Mouse (Mus musculus): ENCODE results near the gene Lurap1. TPM values are rescaled to one million over a fixed set of nuclear protein-coding genes. Genes with fewer than 3 reads are reported as not detected.

Lurap1 gene
- polyA plus RNA-seq, 2 experiments = 0.10 TPM

GRCm38 (mm10) chr4:116175136-116175535, 24.0 kb upstream of the Lurap1 start:
- Histone ChIP-seq H3K4me2 (ENCODE audit: low read depth) (no peak overlapping the region; the same call in 1 of the 2 replicates), H3K4me1 (replicated peaks; ENCODE audit: control insufficient read depth in 2 of 2, insufficient read depth in 2 of 2, low read length in 1 of 2) (peaks cover 18 to 24% of the 10 kb centered on the region in 2 experiments), H3K9me3 (ENCODE audit: control insufficient read depth, low read length) (no peaks in the 10 kb centered on the region), H3K36me3 (replicated peaks; ENCODE audit: control insufficient read depth, insufficient read depth, low read depth) (no peaks in the 10 kb centered on the region), H3K27ac (no peak overlapping the region), H3K27me3 (ENCODE audit: control insufficient read depth, insufficient read depth, low read length) (no peaks in the 10 kb centered on the region), H3K9ac (replicated peaks) (no peak overlapping the region; the same call in 1 of the 2 replicates), H3K4me3 (ENCODE audit: insufficient read depth in 1 of 2, low read depth in 2 of 2, low read length in 2 of 2) (no peak overlapping the region)
- ATAC-seq (ENCODE audit: insufficient read depth) = no peak
- DNase-seq (ENCODE audit: low read depth in 3 of 3, low spot score in 3 of 3) = no peak
- no peak for TF ChIP-seq CTCF (IDR thresholded peaks at IDR 0.05; ENCODE audit: low read depth)
- no peak for TF ChIP-seq EP300 (IDR thresholded peaks at IDR 0.05; ENCODE audit: low read depth)

- no peak overlapping the region for H3K4me2 ChIP-seq (ENCODE audit: low read depth)
- H3K9ac ChIP-seq (replicated peaks) = no peak overlapping the region
- no peaks in the 10 kb centered on the region for H3K27me3 ChIP-seq (ENCODE audit: control insufficient read depth, insufficient read depth, low read length)
- H3K36me3 ChIP-seq (replicated peaks; ENCODE audit: control insufficient read depth, insufficient read depth, low read depth) = no peaks in the 10 kb centered on the region
- 33% methylated on average over 6 of the region's 6 CpGs for WGBS (ENCODE audit: insufficient replicate concordance)
- peaks cover 18 to 24% of the 10 kb centered on the region in 2 experiments for H3K4me1 ChIP-seq (replicated peaks; ENCODE audit: control insufficient read depth in 2 of 2, insufficient read depth in 2 of 2, low read length in 1 of 2)
- H3K9me3 ChIP-seq (ENCODE audit: control insufficient read depth, low read length) = no peaks in the 10 kb centered on the region
- DNase-seq (ENCODE audit: low read depth in 3 of 3, low spot score in 3 of 3) = no peak
- no peak overlapping the region for H3K4me3 ChIP-seq (ENCODE audit: insufficient read depth in 1 of 2, low read depth in 2 of 2, low read length in 2 of 2)
- TF ChIP-seq EP300 (IDR thresholded peaks at IDR 0.05; ENCODE audit: low read depth) (no peak), CTCF (IDR thresholded peaks at IDR 0.05; ENCODE audit: low read depth) (no peak)
- no peak overlapping the region for H3K27ac ChIP-seq
- no peak for ATAC-seq (ENCODE audit: insufficient read depth)
Measured at GRCm38 (mm10) chr4:116174466-116175116, 23.5 kb upstream of the Lurap1 start.

GRCm38 (mm10) chr4:116173752-116174151, 22.6 kb upstream of the Lurap1 start:
- ATAC-seq (ENCODE audit: insufficient read depth) (no peak), DNase-seq (ENCODE audit: low read depth in 3 of 3, low spot score in 3 of 3) (no peak)
- Histone ChIP-seq H3K27ac (no peak overlapping the region), H3K4me3 (ENCODE audit: insufficient read depth in 1 of 2, low read depth in 2 of 2, low read length in 2 of 2) (no peak overlapping the region), H3K4me1 (replicated peaks; ENCODE audit: control insufficient read depth in 2 of 2, insufficient read depth in 2 of 2, low read length in 1 of 2) (peaks cover 18 to 24% of the 10 kb centered on the region in 2 experiments), H3K27me3 (ENCODE audit: control insufficient read depth, insufficient read depth, low read length) (no peaks in the 10 kb centered on the region), H3K9me3 (ENCODE audit: control insufficient read depth, low read length) (no peaks in the 10 kb centered on the region), H3K9ac (replicated peaks) (no peak overlapping the region), H3K4me2 (ENCODE audit: low read depth) (no peak overlapping the region), H3K36me3 (replicated peaks; ENCODE audit: control insufficient read depth, insufficient read depth, low read depth) (no peaks in the 10 kb centered on the region)
- TF ChIP-seq CTCF (IDR thresholded peaks at IDR 0.05; ENCODE audit: low read depth) (no peak), EP300 (IDR thresholded peaks at IDR 0.05; ENCODE audit: low read depth) (no peak)
- WGBS (ENCODE audit: insufficient replicate concordance) = 74% methylated on average over 4 of the region's 4 CpGs

GRCm38 (mm10) chr4:116173072-116173471, 21.9 kb upstream of the Lurap1 start, which contains the start of the genes 1700042G07Rik and Gm49337:
Gene 1700042G07Rik (plus strand): TSS chr4:116173372.
Gene Gm49337 (plus strand): TSS chr4:116173384.
- no peak within 1 kb of the TSS for H3K4me3 ChIP-seq (ENCODE audit: insufficient read depth in 1 of 2, low read depth in 2 of 2, low read length in 2 of 2)
- H3K27ac ChIP-seq = no peak within 1 kb of the TSS
- no peak within 1 kb of the TSS for H3K4me2 ChIP-seq (ENCODE audit: low read depth)
- no peaks in the 10 kb centered on the region for H3K27me3 ChIP-seq (ENCODE audit: control insufficient read depth, insufficient read depth, low read length)
- DNase-seq (ENCODE audit: low read depth in 3 of 3, low spot score in 3 of 3) (no peak), ATAC-seq (ENCODE audit: insufficient read depth) (no peak)
- H3K9ac ChIP-seq (replicated peaks) = no peak within 1 kb of the TSS
- WGBS (ENCODE audit: insufficient replicate concordance) = 70% methylated on average over 6 of the region's 6 CpGs
- no peaks in the 10 kb centered on the region for H3K9me3 ChIP-seq (ENCODE audit: control insufficient read depth, low read length)
- H3K4me1 ChIP-seq (replicated peaks; ENCODE audit: control insufficient read depth in 2 of 2, insufficient read depth in 2 of 2, low read length in 1 of 2) = peaks cover 18 to 24% of the 10 kb centered on the region in 2 experiments
- no peaks in the 10 kb centered on the region for H3K36me3 ChIP-seq (replicated peaks; ENCODE audit: control insufficient read depth, insufficient read depth, low read depth)
- no peak for TF ChIP-seq CTCF (IDR thresholded peaks at IDR 0.05; ENCODE audit: low read depth)
- TF ChIP-seq EP300 (IDR thresholded peaks at IDR 0.05; ENCODE audit: low read depth) = no peak

GRCm38 (mm10) chr4:116169353-116169672, 18.2 kb upstream of the Lurap1 start:
- Histone ChIP-seq H3K9ac (replicated peaks) (no peak overlapping the region), H3K27me3 (ENCODE audit: control insufficient read depth, insufficient read depth, low read length) (no peaks in the 10 kb centered on the region), H3K36me3 (replicated peaks; ENCODE audit: control insufficient read depth, insufficient read depth, low read depth) (no peaks in the 10 kb centered on the region), H3K4me2 (ENCODE audit: low read depth) (no peak overlapping the region), H3K4me3 (ENCODE audit: insufficient read depth in 1 of 2, low read depth in 2 of 2, low read length in 2 of 2) (no peak overlapping the region), H3K4me1 (replicated peaks; ENCODE audit: control insufficient read depth in 2 of 2, insufficient read depth in 2 of 2, low read length in 1 of 2) (peaks cover 2% of the 10 kb centered on the region in 2 experiments; a peak in 2 of 4 replicates), H3K9me3 (ENCODE audit: control insufficient read depth, low read length) (no peaks in the 10 kb centered on the region), H3K27ac (no peak overlapping the region)
- DNase-seq (ENCODE audit: low read depth in 3 of 3, low spot score in 3 of 3) (no peak), ATAC-seq (ENCODE audit: insufficient read depth) (no peak)
- TF ChIP-seq CTCF (IDR thresholded peaks at IDR 0.05; ENCODE audit: low read depth) (no peak), EP300 (IDR thresholded peaks at IDR 0.05; ENCODE audit: low read depth) (no peak)
- WGBS (ENCODE audit: insufficient replicate concordance) = 56% methylated on average over 3 of the region's 3 CpGs
